Mouse (Mus musculus) forebrain, embryonic 16.5 days (tissue): ENCODE results near the gene Igf1r. TPM values are rescaled to one million over a fixed set of nuclear protein-coding genes. Genes with fewer than 3 reads are reported as not detected.

ENCODE experiments used
- ATAC-seq: fragments of 200-750 bp; cut with Nextera tagmentation; 2 replicates; pipeline ENCODE4 v1.8.0; 2017; ENCODE audit warnings: mild to moderate bottlenecking, moderate library complexity
- H3K27ac ChIP-seq: fragments of 300-500 bp; sonication (generic); 2 replicates; pipeline ENCODE4 v1.5.1; 2014; ENCODE audit warnings: low read length, control low read depth
- H3K27me3 ChIP-seq: fragments of 300-500 bp; sonication (generic); replicated peaks from 2 replicates; pipeline ENCODE4 v1.6.1; 2014; ENCODE audit warnings: low read length; ENCODE audit not compliant: control insufficient read depth, insufficient read depth
- H3K36me3 ChIP-seq: fragments of 300-500 bp; sonication (generic); 2 replicates; pipeline ENCODE4 v1.6.1; 2014; ENCODE audit not compliant: control insufficient read depth, insufficient read depth
- H3K4me1 ChIP-seq: fragments of 300-500 bp; sonication (generic); replicated peaks from 2 replicates; pipeline ENCODE4 v1.6.1; 2014; ENCODE audit warnings: low read length; ENCODE audit not compliant: control insufficient read depth, insufficient read depth
- H3K4me2 ChIP-seq: fragments of 300-500 bp; sonication (generic); 2 replicates; pipeline ENCODE4 v1.6.1; 2014; ENCODE audit warnings: mild to moderate bottlenecking, low read length, control low read depth
- H3K4me3 ChIP-seq: fragments of 300-500 bp; sonication (generic); replicated peaks from 2 replicates; pipeline ENCODE4 v1.5.1; 2014; ENCODE audit warnings: mild to moderate bottlenecking, low read length, control low read depth
- H3K9ac ChIP-seq: fragments of 300-500 bp; sonication (generic); replicated peaks from 2 replicates; pipeline ENCODE4 v1.6.1; 2014; ENCODE audit warnings: low read depth, low read length, control low read depth
- H3K9me3 ChIP-seq: fragments of 300-500 bp; sonication (generic); 2 replicates; pipeline ENCODE4 v1.6.1; 2016; ENCODE audit warnings: low read length; ENCODE audit not compliant: control insufficient read depth
- WGBS: fragments of 180-500 bp; shearing (Covaris S2); extraction: QIAGEN DNeasy Blood & Tissue Kit; methylation state at CpG from one replicate; pipeline ENCODE4 v1.1.7; 2014; 5-methylcytosine and 5-hydroxymethylcytosine counted together
- polyA plus RNA-seq: library from polyadenylated mRNA; unstranded; fragments of >200 nt; fragmentation: Nextera tagmentation; extraction: Ambion mirVana; gene quantifications from 2 replicates; pipeline ENCODE4 v1.2.1, GENCODE M21; 2015

The Igf1r gene
- polyA plus RNA-seq, 1 experiment from 2014 or later, result 27.1 TPM

- Histone ChIP-seq H3K27me3 (no peaks in the 10 kb centered on the region), H3K4me1 (peaks cover 22% of the 10 kb centered on the region), H3K9me3 (no peaks in the 10 kb centered on the region), H3K27ac (no peak overlapping the region), H3K4me3 (no peak overlapping the region), H3K9ac (no peak overlapping the region), H3K36me3 (peaks cover 9% of the 10 kb centered on the region), H3K4me2 (no peak overlapping the region)
- ATAC-seq, result no peak
- WGBS, result 88% methylated on average over 4 of the region's 4 CpGs
Measured at GRCm38 (mm10) chr7:68227621-68228020, 275.0 kb downstream of the Igf1r start.

- H3K27me3 ChIP-seq, result no peaks in the 10 kb centered on the region
- H3K4me2 ChIP-seq, result no peak overlapping the region
- H3K36me3 ChIP-seq, result peaks cover 9% of the 10 kb centered on the region
- peaks cover 18% of the 10 kb centered on the region for H3K4me1 ChIP-seq
- ATAC-seq, result peak; percentile 51; the same call in 1 of the 2 replicates
- WGBS, result 38% methylated on average over 6 of the region's 6 CpGs
- H3K9me3 ChIP-seq, result no peaks in the 10 kb centered on the region
- H3K9ac ChIP-seq, result no peak overlapping the region
- no peak overlapping the region for H3K4me3 ChIP-seq
- H3K27ac ChIP-seq, result peak overlapping the region; percentile 30; the same call in 1 of the 2 replicates
Measured at GRCm38 (mm10) chr7:68228491-68228890, 275.9 kb downstream of the Igf1r start.

- Histone ChIP-seq H3K4me2 (no peak overlapping the region), H3K9me3 (no peaks in the 10 kb centered on the region), H3K4me3 (no peak overlapping the region), H3K27me3 (no peaks in the 10 kb centered on the region), H3K36me3 (peaks cover 9% of the 10 kb centered on the region), H3K9ac (no peak overlapping the region), H3K27ac (no peak overlapping the region), H3K4me1 (peaks cover 17% of the 10 kb centered on the region)
- 0 out of 2 replicates have a peak, but pooled peaks have one; percentile 37 for ATAC-seq
- WGBS, result 54% methylated on average over 9 of the region's 9 CpGs
Measured at GRCm38 (mm10) chr7:68230831-68231230, 278.2 kb downstream of the Igf1r start.

- Histone ChIP-seq H3K36me3 (peaks cover 6% of the 10 kb centered on the region), H3K4me1 (peaks cover 17% of the 10 kb centered on the region), H3K4me2 (no peak overlapping the region), H3K9me3 (no peaks in the 10 kb centered on the region), H3K27ac (no peak overlapping the region), H3K27me3 (no peaks in the 10 kb centered on the region), H3K4me3 (no peak overlapping the region), H3K9ac (no peak overlapping the region)
- WGBS, result 78% methylated on average over 5 of the region's 5 CpGs
- no peak for ATAC-seq
Measured at GRCm38 (mm10) chr7:68232521-68232920, 279.9 kb downstream of the Igf1r start.

GRCm38 (mm10) chr7:68233619-68234223 is 281.1 kb downstream of the Igf1r start:
- Histone ChIP-seq H3K4me3 (no peak overlapping the region), H3K4me1 (peaks cover 12% of the 10 kb centered on the region), H3K9me3 (no peaks in the 10 kb centered on the region), H3K36me3 (peaks cover 7% of the 10 kb centered on the region), H3K27me3 (no peaks in the 10 kb centered on the region), H3K4me2 (no peak overlapping the region), H3K9ac (no peak overlapping the region), H3K27ac (no peak overlapping the region)
- 21% methylated on average over 13 of the region's 13 CpGs for WGBS
- peak; percentile 50 for ATAC-seq

GRCm38 (mm10) chr7:68236817-68237216 is 284.2 kb downstream of the Igf1r start:
- Histone ChIP-seq H3K9ac (no peak overlapping the region), H3K36me3 (0 out of 2 replicates have a peak, but pooled peaks cover 2% of the 10 kb centered on the region), H3K9me3 (no peaks in the 10 kb centered on the region), H3K4me2 (no peak overlapping the region), H3K27ac (no peak overlapping the region), H3K4me1 (peaks cover 4% of the 10 kb centered on the region), H3K27me3 (no peaks in the 10 kb centered on the region), H3K4me3 (no peak overlapping the region)
- ATAC-seq, result no peak
- 76% methylated on average over 8 of the region's 8 CpGs for WGBS

- H3K27ac ChIP-seq, result no peak overlapping the region
- H3K4me2 ChIP-seq, result no peak overlapping the region
- no peaks in the 10 kb centered on the region for H3K27me3 ChIP-seq
- 68% methylated on average over 11 of the region's 11 CpGs for WGBS
- no peak overlapping the region for H3K4me3 ChIP-seq
- H3K36me3 ChIP-seq, result 0 out of 2 replicates have a peak, but pooled peaks cover 2% of the 10 kb centered on the region
- H3K9ac ChIP-seq, result no peak overlapping the region
- ATAC-seq, result no peak
- H3K4me1 ChIP-seq, result no peaks in the 10 kb centered on the region; the same call in 1 of the 2 replicates
- H3K9me3 ChIP-seq, result no peaks in the 10 kb centered on the region
Measured at GRCm38 (mm10) chr7:68239220-68239827, 286.7 kb downstream of the Igf1r start.

- H3K9me3 ChIP-seq, result no peaks in the 10 kb centered on the region
- H3K36me3 ChIP-seq, result 0 out of 2 replicates have a peak, but pooled peaks cover 2% of the 10 kb centered on the region
- H3K27ac ChIP-seq, result no peak overlapping the region
- H3K4me2 ChIP-seq, result no peak overlapping the region
- WGBS, result 84% methylated on average over 9 of the region's 9 CpGs
- H3K4me1 ChIP-seq, result no peaks in the 10 kb centered on the region
- no peak for ATAC-seq
- no peak overlapping the region for H3K9ac ChIP-seq
- no peak overlapping the region for H3K4me3 ChIP-seq
- no peaks in the 10 kb centered on the region for H3K27me3 ChIP-seq
Measured at GRCm38 (mm10) chr7:68241205-68241604, 288.6 kb downstream of the Igf1r start.

- Histone ChIP-seq H3K4me1 (no peaks in the 10 kb centered on the region), H3K36me3 (no peaks in the 10 kb centered on the region), H3K27me3 (no peaks in the 10 kb centered on the region), H3K9me3 (peaks cover 3% of the 10 kb centered on the region; the same call in 1 of the 2 replicates), H3K4me2 (no peak overlapping the region), H3K4me3 (no peak overlapping the region), H3K9ac (no peak overlapping the region), H3K27ac (no peak overlapping the region)
- ATAC-seq, result no peak
- 49% methylated on average over 4 of the region's 4 CpGs for WGBS
Measured at GRCm38 (mm10) chr7:68245681-68246080, 293.1 kb downstream of the Igf1r start.
